Mouse (Mus musculus): ENCODE results near the gene Incenp.

DNA sequence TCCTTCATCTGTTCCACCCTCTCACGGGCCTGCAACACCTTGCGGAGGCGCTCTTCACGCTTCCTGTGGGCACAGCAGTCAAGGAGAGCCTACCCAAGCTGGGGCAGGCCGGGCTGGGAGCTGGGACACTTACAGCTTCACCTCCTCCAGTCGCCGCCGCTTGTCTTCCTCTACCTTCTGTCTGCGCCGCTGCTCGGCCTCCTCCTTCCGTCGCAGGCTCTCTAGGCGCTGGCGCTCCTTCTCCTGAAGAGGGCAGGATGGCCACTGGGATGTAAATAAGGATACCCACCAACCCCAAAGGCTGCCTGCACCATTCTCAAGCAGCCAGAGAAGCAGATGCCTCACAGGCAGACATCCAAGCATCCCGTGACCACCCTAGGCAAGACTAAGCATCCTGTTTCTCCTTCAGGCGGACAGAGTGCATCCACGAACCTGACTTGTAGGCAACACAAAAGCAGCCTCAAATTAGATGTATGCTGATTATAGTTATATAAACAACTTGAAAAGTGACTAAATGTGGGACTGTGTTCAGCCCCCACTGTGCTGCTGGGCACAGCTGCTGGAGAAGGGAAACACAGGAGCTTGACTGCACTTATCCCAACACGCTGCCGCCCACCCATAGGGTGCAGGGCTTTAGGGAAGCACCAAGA, 21.0 kb downstream of the Incenp start:
- TF ChIP-seq CTCF (IDR thresholded peaks at IDR 0.05; ENCODE audit: extremely low read depth, insufficient read depth, insufficient read length, insufficient replicate concordance) (no peak), POLR2A (IDR thresholded peaks at IDR 0.05; ENCODE audit: low read depth, low read length) (no peak)

Measured in spleen, adult 2 months (tissue).